Comparison of ENCODE assay signal across 8 mouse cellular contexts in the genomic region with DNA sequence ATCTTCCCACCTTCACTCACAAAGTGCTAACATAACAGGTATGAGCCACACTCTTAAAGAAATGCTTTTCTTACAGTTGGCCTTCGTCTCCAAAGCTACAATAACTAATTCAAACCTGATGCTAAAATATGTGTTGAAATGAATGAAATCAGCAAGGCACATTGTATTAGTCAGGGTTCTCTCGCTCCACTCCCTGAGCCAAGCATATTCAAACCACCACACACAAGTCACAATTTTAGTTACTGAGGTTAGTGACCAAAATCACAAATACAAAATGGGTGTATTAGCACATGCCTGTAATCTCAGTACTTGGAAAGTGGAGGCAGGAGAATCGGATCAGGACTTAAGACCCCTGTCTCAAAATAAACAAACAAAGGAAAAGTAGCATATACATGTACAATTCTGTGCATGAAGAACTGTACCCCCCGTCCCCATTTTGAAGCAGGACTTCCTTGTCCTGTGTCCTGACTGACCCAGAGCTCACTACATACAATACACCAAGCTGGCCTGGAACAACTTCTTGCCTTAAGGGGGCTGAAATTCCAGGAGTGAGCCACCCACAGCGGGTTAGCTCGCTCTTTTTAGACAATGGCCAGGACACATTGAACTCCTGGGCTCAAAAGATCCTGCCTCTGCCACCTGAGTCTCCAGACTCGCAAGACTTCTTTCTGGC. TPM values are rescaled to one million over a fixed set of nuclear protein-coding genes. Genes with fewer than 3 reads are reported as not detected.
A peak's percentile ranks its signal among the peaks of the same experiment; 100 is the strongest.
DNase-seq lines count a peak whose midpoint lies in the region; ATAC-seq lines count a peak whose summit lies in the region.

No protein-coding gene starts in this region.

- peak overlapping the region; percentile 87 for H3K4me2 ChIP-seq in kidney, embryonic 14.5 days (replicated peaks; ENCODE audit: low read depth, low read length)
- H3K4me2 ChIP-seq in forebrain, embryonic 16.5 days (ENCODE audit: low read length) = peak overlapping the region; percentile 87

- peak overlapping the region; percentile 98 for H3K9ac ChIP-seq in kidney, embryonic 14.5 days (ENCODE audit: low read depth, low read length)
- peak overlapping the region; percentile 96 for H3K9ac ChIP-seq in forebrain, embryonic 16.5 days (replicated peaks; ENCODE audit: low read depth, low read length)

- peak overlapping the region; percentile 98 for H3K27ac ChIP-seq in kidney, embryonic 14.5 days (ENCODE audit: low read depth, low read length)
- H3K27ac ChIP-seq in forebrain, embryonic 16.5 days (ENCODE audit: low read length) = peak overlapping the region; percentile 85
- H3K27ac ChIP-seq in macrophage = peak overlapping the region; percentile 77

- no peaks in the 10 kb centered on the region for H3K27me3 ChIP-seq in kidney, embryonic 14.5 days (ENCODE audit: control insufficient read depth, insufficient read depth, low read length)
- no peaks in the 10 kb centered on the region for H3K27me3 ChIP-seq in forebrain, embryonic 16.5 days (replicated peaks; ENCODE audit: control insufficient read depth, insufficient read depth, low read length)

- intact Hi-C loops in gastrocnemius, postnatal 14 days (cut with DNase I; ENCODE audit: low total_unique reads) = no loop called here

- 26% methylated on average over 7 of the region's 7 CpGs for WGBS in kidney, embryonic 14.5 days
- 22% methylated on average over 7 of the region's 7 CpGs for WGBS in forebrain, embryonic 16.5 days
- WGBS in macrophage (ENCODE audit: missing documents) = 19% methylated on average over 6 of the region's 7 CpGs

- DNase-seq in kidney, postnatal 25 days = no peak
- DNase-seq in Muller cell, postnatal 12 days (ENCODE audit: inconsistent ontology term) = peak; percentile 51
- DNase-seq in gastrocnemius, postnatal 25 days = no peak
- DNase-seq in gastrocnemius, postnatal 14 days = no peak
- DNase-seq in urinary bladder, postnatal 10 days (ENCODE audit: low spot score) = no peak

- H3K4me1 ChIP-seq in kidney, embryonic 14.5 days (ENCODE audit: control insufficient read depth, insufficient read depth, low read length) = peaks cover 15% of the 10 kb centered on the region
- peaks cover 27% of the 10 kb centered on the region for H3K4me1 ChIP-seq in forebrain, embryonic 16.5 days (replicated peaks; ENCODE audit: control insufficient read depth, insufficient read depth, low read length)

- H3K36me3 ChIP-seq in kidney, embryonic 14.5 days (ENCODE audit: control insufficient read depth, insufficient read depth, low read length) = peaks cover 23% of the 10 kb centered on the region
- peaks cover 4% of the 10 kb centered on the region; the same call in 1 of the 2 replicates for H3K36me3 ChIP-seq in forebrain, embryonic 16.5 days (ENCODE audit: control insufficient read depth, insufficient read depth)
- H3K36me3 ChIP-seq in macrophage (ENCODE audit: inconsistent target) = peaks cover 17% of the 10 kb centered on the region; the same call in 1 of the 2 replicates

- H3K79me2 ChIP-seq in macrophage (ENCODE audit: inconsistent target) = peaks cover 61% of the 10 kb centered on the region

- peak; percentile 26 for ATAC-seq in kidney, embryonic 14.5 days (ENCODE audit: low FRiP score, low TSS enrichment)
- ATAC-seq in forebrain, embryonic 16.5 days = 0 out of 2 replicates have a peak, but pooled peaks have one; percentile 1

- peak overlapping the region; percentile 81 for H3K4me3 ChIP-seq in kidney, embryonic 14.5 days (ENCODE audit: low read length)
- peak overlapping the region; percentile 70 for H3K4me3 ChIP-seq in forebrain, embryonic 16.5 days (replicated peaks; ENCODE audit: low read length)
- peak overlapping the region; percentile 72 for H3K4me3 ChIP-seq in macrophage (ENCODE audit: inconsistent target)

- no peaks in the 10 kb centered on the region for H3K9me3 ChIP-seq in kidney, embryonic 14.5 days (ENCODE audit: control insufficient read depth, low read length)
- H3K9me3 ChIP-seq in forebrain, embryonic 16.5 days (ENCODE audit: control insufficient read depth, low read length) = no peaks in the 10 kb centered on the region

RNA-seq across cellular contexts. Expression of a gene that starts 12.1 kb away (rescaled TPM):
- polyA plus RNA-seq in kidney, embryonic 14.5 days (2014; fragmentation: Nextera tagmentation; extraction: Ambion mirVana) = 233 and 251 TPM in 2 replicates
- 211 and 212 TPM in 2 replicates for polyA plus RNA-seq in forebrain, embryonic 16.5 days (2015; fragmentation: Nextera tagmentation; extraction: Ambion mirVana)
- total RNA-seq in macrophage (2018; cell fraction: chromatin; rRNA removed) = 10 to 100 TPM in 25 of 26 experiments, 1 to 10 TPM in 1; 9.7 to 88.8 (median 48.3) TPM
- total RNA-seq in macrophage (2018; cell fraction: cytosol; rRNA removed) = 100 to 1,000 TPM in 12 of 26 experiments, 10 to 100 TPM in 14; 68.1 to 131 (median 98.3) TPM
- total RNA-seq in macrophage (2018; cell fraction: nucleus; rRNA removed) = 10 to 100 TPM; 19.6 to 91.0 (median 53.1) TPM
- 67.4 to 116 TPM (median 113 TPM) in 3 replicates for polyA plus RNA-seq in macrophage (2018)
- total RNA-seq in gastrocnemius, postnatal 25 days (2021) = 100 to 1,000 TPM; 455 to 488 TPM
- total RNA-seq in gastrocnemius, postnatal 14 days (2021) = 100 to 1,000 TPM; 444 to 537 TPM

RNA-seq across cellular contexts. Expression of a gene that starts 12.2 kb away (rescaled TPM):
- polyA plus RNA-seq in kidney, embryonic 14.5 days (2014; fragmentation: Nextera tagmentation; extraction: Ambion mirVana) = 37.5 and 43.4 TPM in 2 replicates
- 61.9 and 62.3 TPM in 2 replicates for polyA plus RNA-seq in forebrain, embryonic 16.5 days (2015; fragmentation: Nextera tagmentation; extraction: Ambion mirVana)
- total RNA-seq in macrophage (2018; cell fraction: chromatin; rRNA removed) = 10 to 100 TPM in 14 of 26 experiments, 1 to 10 TPM in 11, under 1 TPM in 1; 0.82 to 24.8 (median 12.2) TPM
- 10 to 100 TPM in 22 of 26 experiments, 1 to 10 TPM in 4; 5.5 to 18.9 (median 14.1) TPM for total RNA-seq in macrophage (2018; cell fraction: cytosol; rRNA removed)
- 10 to 100 TPM in 17 of 26 experiments, 1 to 10 TPM in 9; 3.5 to 23.2 (median 13.0) TPM for total RNA-seq in macrophage (2018; cell fraction: nucleus; rRNA removed)
- polyA plus RNA-seq in macrophage (2018) = 11.7 to 17.7 TPM (median 14.4 TPM) in 3 replicates
- 10 to 100 TPM; 12.1 to 15.4 TPM for total RNA-seq in gastrocnemius, postnatal 25 days (2021)
- total RNA-seq in gastrocnemius, postnatal 14 days (2021) = 10 to 100 TPM; 12.9 to 14.5 TPM

RNA-seq across cellular contexts. Expression of a gene that starts 23.5 kb away (rescaled TPM):
- 50.9 and 77.6 TPM in 2 replicates for polyA plus RNA-seq in kidney, embryonic 14.5 days (2014; fragmentation: Nextera tagmentation; extraction: Ambion mirVana)
- 130 and 144 TPM in 2 replicates for polyA plus RNA-seq in forebrain, embryonic 16.5 days (2015; fragmentation: Nextera tagmentation; extraction: Ambion mirVana)
- 100 to 1,000 TPM; 117 to 284 (median 186) TPM for total RNA-seq in macrophage (2018; cell fraction: chromatin; rRNA removed)
- total RNA-seq in macrophage (2018; cell fraction: cytosol; rRNA removed) = 10 to 100 TPM; 29.8 to 46.3 (median 40.2) TPM
- 100 to 1,000 TPM; 100 to 241 (median 155) TPM for total RNA-seq in macrophage (2018; cell fraction: nucleus; rRNA removed)
- 34.7 to 38.9 TPM (median 36.7 TPM) in 3 replicates for polyA plus RNA-seq in macrophage (2018)
- total RNA-seq in gastrocnemius, postnatal 25 days (2021) = 10 to 100 TPM; 39.5 to 54.5 TPM
- 10 to 100 TPM; 40.7 to 44.0 TPM for total RNA-seq in gastrocnemius, postnatal 14 days (2021)

RNA-seq across cellular contexts. Expression of a gene that starts 31.0 kb away (rescaled TPM):
- polyA plus RNA-seq in kidney, embryonic 14.5 days (2014; fragmentation: Nextera tagmentation; extraction: Ambion mirVana) = 7.7 and 13.2 TPM in 2 replicates
- polyA plus RNA-seq in forebrain, embryonic 16.5 days (2015; fragmentation: Nextera tagmentation; extraction: Ambion mirVana) = 28.6 and 29.9 TPM in 2 replicates
- total RNA-seq in macrophage (2018; cell fraction: chromatin; rRNA removed) = not detected
- not detected for total RNA-seq in macrophage (2018; cell fraction: cytosol; rRNA removed)
- not detected for total RNA-seq in macrophage (2018; cell fraction: nucleus; rRNA removed)
- polyA plus RNA-seq in macrophage (2018) = not detected in 3 replicates
- total RNA-seq in gastrocnemius, postnatal 25 days (2021) = 1 to 10 TPM; 3.2 to 4.3 TPM
- 1 to 10 TPM; 5.0 to 6.5 TPM for total RNA-seq in gastrocnemius, postnatal 14 days (2021)
